Mouse (Mus musculus) kidney, adult 2 months (tissue): Measurements from ENCODE around the gene Hspa2. TPM values are rescaled to one million over a fixed set of nuclear protein-coding genes. Genes with fewer than 3 reads are reported as not detected.
A peak's percentile ranks its signal among the peaks of the same experiment; 100 is the strongest.

Experiments used
- DNase-seq: peaks from one replicate; pipeline ENCODE4 v3.0.0; 2021
- H3K27ac ChIP-seq: fragments of 200-500 bp; 2 replicates; pipeline ENCODE4 v1.5.1; 2012; ENCODE audit warnings: low read depth, low read length, control low read depth, inconsistent platforms; ENCODE audit not compliant: insufficient read depth
- H3K27me3 ChIP-seq: fragments of 200-500 bp; replicated peaks from 2 replicates; pipeline ENCODE4 v1.6.1; 2012; ENCODE audit warnings: mild to moderate bottlenecking, moderate library complexity, low read length, inconsistent platforms; ENCODE audit not compliant: control insufficient read depth, insufficient read depth
- H3K36me3 ChIP-seq: fragments of 200-500 bp; 2 replicates; pipeline ENCODE4 v1.6.1; 2012; ENCODE audit warnings: mild to moderate bottlenecking, moderate library complexity, low read length, inconsistent platforms; ENCODE audit not compliant: control insufficient read depth, insufficient read depth
- H3K4me1 ChIP-seq: fragments of 200-500 bp; 2 replicates; pipeline ENCODE4 v1.6.1; 2011; ENCODE audit warnings: low read length; ENCODE audit not compliant: control insufficient read depth, insufficient read depth
- H3K4me3 ChIP-seq: fragments of 200-500 bp; 2 replicates; pipeline ENCODE4 v1.5.1; 2011; ENCODE audit warnings: mild to moderate bottlenecking, low read depth, low read length, control low read depth; ENCODE audit not compliant: insufficient read depth
- CTCF ChIP-seq: fragments of 200-500 bp; conservative IDR thresholded peaks from 2 replicates; pipeline ENCODE4 v1.5.1; 2011; ENCODE audit warnings: low read depth, mild to moderate bottlenecking, control low read depth, low read length, moderate library complexity, mixed read lengths; ENCODE audit not compliant: insufficient read depth, insufficient read length
- POLR2A ChIP-seq: fragments of 200-500 bp; IDR thresholded peaks from one replicate; pipeline ENCODE4 v1.6.1; 2011; ENCODE audit warnings: low read depth, low read length, control low read depth
- WGBS: fragments of 180-500 bp; shearing (Covaris S2); methylation state at CpG from one replicate; pipeline ENCODE4 v1.1.7; 2018; 5-methylcytosine and 5-hydroxymethylcytosine counted together
- polyA plus RNA-seq: library from polyadenylated mRNA; depleted of rRNA; stranded (reverse); fragments of >200 nt; gene quantifications from 2 replicates; pipeline ENCODE4 v1.2.3, GENCODE M21; 2012

Gene Hspa2
- polyA plus RNA-seq, 1 experiment, result 11.8 TPM

GRCm38 (mm10) chr12:76415383-76416010 is 11.5 kb downstream of the Hspa2 start:
- no peak for DNase-seq
- 85% methylated on average over 12 of the region's 12 CpGs for WGBS

GRCm38 (mm10) chr12:76417433-76417854 is 13.5 kb downstream of the Hspa2 start, which contains the start of gene Ppp1r36:
Gene Ppp1r36 (plus strand): TSS chr12:76417538.
- TF ChIP-seq CTCF (no peak), POLR2A (no peak)
- Histone ChIP-seq H3K4me1 (0 out of 2 replicates have a peak, but pooled peaks cover 3% of the 10 kb centered on the region), H3K27me3 (no peaks in the 10 kb centered on the region; the same call in 1 of the 2 replicates), H3K4me3 (peak within 1 kb of the TSS; percentile 61), H3K27ac (no peak within 1 kb of the TSS), H3K36me3 (no peaks in the 10 kb centered on the region)
- DNase-seq, result peak; percentile 43
- 4% methylated on average over 37 of the region's 37 CpGs for WGBS

More at GRCm38 (mm10) chr12:76415383-76416010, 11.5 kb downstream of the Hspa2 start:
- H3K27me3 ChIP-seq, result no peaks in the 10 kb centered on the region; the same call in 1 of the 2 replicates
- TF ChIP-seq CTCF (no peak), POLR2A (no peak)
- H3K27ac ChIP-seq, result no peak overlapping the region
- no peaks in the 10 kb centered on the region for H3K36me3 ChIP-seq
- 0 out of 2 replicates have a peak, but pooled peaks cover 3% of the 10 kb centered on the region for H3K4me1 ChIP-seq
- H3K4me3 ChIP-seq, result no peak overlapping the region

GRCm38 (mm10) chr12:76418346-76418745 is 14.4 kb downstream of the Hspa2 start:
- Histone ChIP-seq H3K27me3 (no peaks in the 10 kb centered on the region; the same call in 1 of the 2 replicates), H3K4me3 (no peak overlapping the region), H3K4me1 (0 out of 2 replicates have a peak, but pooled peaks cover 3% of the 10 kb centered on the region), H3K36me3 (no peaks in the 10 kb centered on the region), H3K27ac (no peak overlapping the region)
- no peak for DNase-seq
- 95% methylated on average over 5 of the region's 5 CpGs for WGBS
- no peak for TF ChIP-seq CTCF
- TF ChIP-seq POLR2A, result no peak

GRCm38 (mm10) chr12:76425256-76425655 is 21.3 kb downstream of the Hspa2 start:
- DNase-seq, result no peak
- no peaks in the 10 kb centered on the region for H3K4me1 ChIP-seq
- H3K27ac ChIP-seq, result no peak overlapping the region
- no peak overlapping the region for H3K4me3 ChIP-seq
- no peaks in the 10 kb centered on the region; the same call in 1 of the 2 replicates for H3K27me3 ChIP-seq
- WGBS, result 87% methylated on average over 3 of the region's 3 CpGs
- TF ChIP-seq CTCF, result no peak
- TF ChIP-seq POLR2A, result no peak
- no peaks in the 10 kb centered on the region for H3K36me3 ChIP-seq

GRCm38 (mm10) chr12:76427546-76427945 is 23.6 kb downstream of the Hspa2 start:
- Histone ChIP-seq H3K36me3 (no peaks in the 10 kb centered on the region), H3K27me3 (no peaks in the 10 kb centered on the region; the same call in 1 of the 2 replicates), H3K27ac (no peak overlapping the region), H3K4me3 (no peak overlapping the region), H3K4me1 (no peaks in the 10 kb centered on the region)
- TF ChIP-seq CTCF, result no peak
- no peak for TF ChIP-seq POLR2A
- DNase-seq, result no peak
- WGBS, result 55% methylated on average over 5 of the region's 5 CpGs

DNA sequence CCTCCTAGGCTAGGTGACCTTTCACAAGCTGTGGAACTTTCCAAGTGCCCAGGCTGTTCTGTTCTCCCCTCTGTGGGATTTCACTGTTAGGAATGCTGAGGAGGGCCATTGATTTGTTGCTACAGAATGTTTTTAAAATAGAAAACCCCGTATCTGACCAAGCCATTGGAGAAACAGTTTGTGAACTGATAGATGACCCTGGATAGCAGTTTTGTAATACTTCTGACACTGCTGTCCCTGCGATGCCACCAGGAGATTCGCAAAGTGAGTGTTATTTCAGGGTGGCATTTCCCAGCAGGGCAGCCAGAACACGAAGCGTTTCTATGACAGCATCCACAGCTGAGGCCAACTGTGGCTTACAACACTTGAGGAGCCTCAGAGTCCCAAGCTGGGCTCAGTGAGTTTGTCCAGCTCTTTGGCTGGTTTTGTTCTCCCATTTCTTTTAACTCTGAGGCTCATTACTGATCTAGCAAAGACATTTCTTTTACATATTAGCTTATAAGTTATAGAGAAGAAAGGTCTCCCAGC is 27.0 kb downstream of the Hspa2 start:
- Histone ChIP-seq H3K4me3 (no peak overlapping the region), H3K27ac (no peak overlapping the region), H3K27me3 (no peaks in the 10 kb centered on the region), H3K36me3 (no peaks in the 10 kb centered on the region), H3K4me1 (no peaks in the 10 kb centered on the region)
- TF ChIP-seq CTCF (no peak), POLR2A (no peak)
- no peak for DNase-seq
- 56% methylated on average over 5 of the region's 5 CpGs for WGBS

GRCm38 (mm10) chr12:76431431-76431830 is 27.5 kb downstream of the Hspa2 start:
- no peak for DNase-seq
- no peaks in the 10 kb centered on the region for H3K4me1 ChIP-seq
- H3K27me3 ChIP-seq, result no peaks in the 10 kb centered on the region
- 85% methylated on average over 6 of the region's 6 CpGs for WGBS
- H3K4me3 ChIP-seq, result no peak overlapping the region
- H3K27ac ChIP-seq, result no peak overlapping the region
- TF ChIP-seq POLR2A, result no peak
- no peak for TF ChIP-seq CTCF
- no peaks in the 10 kb centered on the region for H3K36me3 ChIP-seq
